ENCODE assay signal across 16 mouse cellular contexts in genomic region chr8:118190866-118191265, GRCm38 (mm10).
DNase-seq lines count a peak whose midpoint lies in the region; ATAC-seq lines count a peak whose summit lies in the region.
"Had no signal": no experiment of that assay in that cellular context is flagged by ENCODE, and none has a peak within 500 bp of the region (broad histone marks: within the 10 kb centered on the region; RNA-seq: fewer than 3 reads in every experiment).

No protein-coding gene starts in this region.

- 29% methylated on average over 6 of the region's 6 CpGs for WGBS in heart, embryonic 15.5 days

- DNase-seq in gastrocnemius, adult 18-20 months (ENCODE audit: low spot score): peak; percentile 29
- DNase-seq in gastrocnemius, postnatal 36 days: no peak
- DNase-seq in 3T3-L1 (ENCODE audit: low read depth, low spot score): peak; percentile 9
- peak; percentile 15 for DNase-seq in gastrocnemius, postnatal 25 days
- DNase-seq in urinary bladder, postnatal 4 days (ENCODE audit: low spot score in 2 of 2): no peak
- DNase-seq in lung, adult 18-20 months: no peak
- DNase-seq: adrenal gland, postnatal 10 days; cerebellum, postnatal 14 days; lung, postnatal 36 days had no signal

- H3K27me3 ChIP-seq in heart, embryonic 15.5 days: no peaks in the 10 kb centered on the region
- H3K27me3 ChIP-seq: embryonic facial prominence, embryonic 12.5 days; liver, embryonic 15.5 days; midbrain, embryonic 15.5 days had no signal

- H3K36me3 ChIP-seq in heart, embryonic 15.5 days: no peaks in the 10 kb centered on the region
- H3K36me3 ChIP-seq: embryonic facial prominence, embryonic 12.5 days; liver, embryonic 15.5 days; midbrain, embryonic 15.5 days had no signal

- H3K4me2 ChIP-seq in heart, embryonic 15.5 days: peak overlapping the region; percentile 34
- H3K4me2 ChIP-seq: embryonic facial prominence, embryonic 12.5 days; forebrain, embryonic 13.5 days; liver, embryonic 15.5 days; midbrain, embryonic 15.5 days had no signal

- intact Hi-C loops in gastrocnemius, postnatal 36 days (cut with DNase I): no loop called here

- H3K9ac ChIP-seq in heart, embryonic 15.5 days: no peak overlapping the region
- H3K9ac ChIP-seq: embryonic facial prominence, embryonic 12.5 days; forebrain, embryonic 13.5 days; liver, embryonic 15.5 days; midbrain, embryonic 15.5 days had no signal

- H3K4me3 ChIP-seq in heart, embryonic 15.5 days: 0 out of 2 replicates have a peak overlapping the region, but pooled peaks have one; percentile 5
- H3K4me3 ChIP-seq: embryonic facial prominence, embryonic 12.5 days; forebrain, embryonic 13.5 days; liver, embryonic 15.5 days; midbrain, embryonic 15.5 days had no signal

- peak overlapping the region; percentile 74 for H3K27ac ChIP-seq in heart, embryonic 15.5 days
- H3K27ac ChIP-seq: embryonic facial prominence, embryonic 12.5 days; forebrain, embryonic 13.5 days; hindbrain, postnatal 0 days; liver, embryonic 15.5 days; midbrain, embryonic 15.5 days had no signal

- H3K4me1 ChIP-seq in heart, embryonic 15.5 days (replicated peaks): peaks cover 22% of the 10 kb centered on the region
- H3K4me1 ChIP-seq: embryonic facial prominence, embryonic 12.5 days; liver, embryonic 15.5 days; midbrain, embryonic 15.5 days had no signal

- H3K9me3 ChIP-seq in heart, embryonic 15.5 days (replicated peaks): no peaks in the 10 kb centered on the region
- H3K9me3 ChIP-seq: embryonic facial prominence, embryonic 12.5 days; forebrain, embryonic 13.5 days; liver, embryonic 15.5 days; midbrain, embryonic 15.5 days had no signal

- 0 out of 2 replicates have a peak, but pooled peaks have one; percentile 49 for ATAC-seq in heart, embryonic 15.5 days (replicated peaks; ENCODE audit: insufficient number of reproducible peaks, insufficient read depth, low FRiP score, low read depth)
- no peak for ATAC-seq in megakaryocyte-erythroid progenitor cell, adult 5-6 weeks (replicated peaks; ENCODE audit: low FRiP score, low TSS enrichment, poor library complexity, severe bottlenecking)
- ATAC-seq: forebrain, embryonic 13.5 days; hindbrain, postnatal 0 days; midbrain, embryonic 15.5 days had no signal

Comparison
In these comparisons a context has a peak if more than half of its experiments do, and no peak if none do; other contexts are left out.
1. DNase-seq: peak in gastrocnemius, adult 18-20 months (single experiment), 3T3-L1 (single experiment) and gastrocnemius, postnatal 25 days (single experiment); none in gastrocnemius, postnatal 36 days (0 of 2), urinary bladder, postnatal 4 days (0 of 2) and lung, adult 18-20 months (0 of 2).